Mouse (Mus musculus): Measurements from ENCODE around the gene Cntrl. TPM values are rescaled to one million over a fixed set of nuclear protein-coding genes. Genes with fewer than 3 reads are reported as not detected.

The Cntrl gene
- polyA plus RNA-seq, 1 experiment from 2014 or later: 10.5 TPM

DNA sequence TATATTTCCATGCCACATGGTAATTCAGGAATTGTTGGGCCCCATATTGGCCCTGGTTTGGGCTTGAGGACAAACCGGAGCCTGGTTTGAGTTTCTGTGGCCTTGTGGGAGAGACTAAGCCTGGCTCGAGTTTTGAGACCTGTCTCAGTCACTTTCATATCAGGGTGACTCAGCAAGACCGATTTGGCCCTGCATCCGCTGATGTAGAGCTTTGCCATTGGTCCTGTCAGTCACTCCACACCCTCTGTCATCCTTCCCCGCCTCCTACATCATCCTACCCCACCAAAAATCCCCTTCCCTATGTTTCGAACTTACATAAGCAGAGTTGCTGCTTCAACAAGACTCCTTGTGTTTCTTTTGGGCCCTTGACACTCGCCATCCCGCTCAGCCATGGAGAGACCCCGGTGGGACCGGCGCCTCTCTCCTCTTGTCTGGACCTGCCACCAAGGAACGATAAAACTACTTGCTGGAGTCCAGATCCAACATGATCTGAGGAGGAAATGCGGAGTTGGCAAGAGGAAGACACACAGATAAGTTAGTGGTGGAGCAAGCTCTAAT is 42.7 kb upstream of the Cntrl start:
- no peak overlapping the region for H3K4me2 ChIP-seq (ENCODE audit: low read depth, low read length)
- H3K4me3 ChIP-seq (ENCODE audit: low read depth, low read length): no peak overlapping the region
- TF ChIP-seq CTCF (IDR thresholded peaks at IDR 0.05; ENCODE audit: low read depth) (no peak), EP300 (IDR thresholded peaks at IDR 0.05; ENCODE audit: low read depth) (no peak)
- H3K4me1 ChIP-seq (ENCODE audit: insufficient read depth): peaks cover 5% of the 10 kb centered on the region; the same call in 1 of the 2 replicates
- ATAC-seq (no peak), DNase-seq (no peak)
- H3K27me3 ChIP-seq (ENCODE audit: insufficient read depth, low read length): no peaks in the 10 kb centered on the region
- no peaks in the 10 kb centered on the region for H3K9me3 ChIP-seq (ENCODE audit: low read length)
- H3K9ac ChIP-seq (replicated peaks): no peak overlapping the region
- no peak overlapping the region for H3K27ac ChIP-seq (ENCODE audit: low read depth)
- WGBS (ENCODE audit: insufficient replicate concordance): 82% methylated on average over 13 of the region's 13 CpGs
- H3K36me3 ChIP-seq (replicated peaks; ENCODE audit: insufficient read depth, low read length): no peaks in the 10 kb centered on the region

DNA sequence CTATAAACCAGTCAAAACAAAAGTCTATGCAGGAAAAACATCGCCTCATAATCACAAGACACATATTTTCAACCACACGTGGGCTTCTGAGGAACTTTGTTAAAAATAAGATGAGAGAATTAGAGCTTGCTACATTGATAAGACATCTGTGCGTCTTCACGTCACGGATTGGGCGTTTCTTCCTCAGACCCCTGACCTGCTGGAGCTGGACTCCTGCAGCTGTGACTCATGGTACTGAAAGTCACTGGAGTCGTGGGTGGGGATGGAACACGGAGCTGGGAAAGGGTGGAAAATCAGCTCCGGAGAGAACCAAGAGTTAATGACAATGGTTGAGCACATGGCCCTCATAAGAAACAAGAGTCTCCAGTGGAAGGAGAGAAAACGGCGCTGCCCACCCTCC is 42.2 kb upstream of the Cntrl start:
- Histone ChIP-seq H3K4me3 (ENCODE audit: low read depth, low read length) (no peak overlapping the region), H3K9me3 (ENCODE audit: low read length) (no peaks in the 10 kb centered on the region), H3K27ac (ENCODE audit: low read depth) (no peak overlapping the region), H3K4me2 (ENCODE audit: low read depth, low read length) (no peak overlapping the region), H3K27me3 (ENCODE audit: insufficient read depth, low read length) (no peaks in the 10 kb centered on the region), H3K4me1 (ENCODE audit: insufficient read depth) (peaks cover 5% of the 10 kb centered on the region; the same call in 1 of the 2 replicates), H3K9ac (replicated peaks) (no peak overlapping the region), H3K36me3 (replicated peaks; ENCODE audit: insufficient read depth, low read length) (no peaks in the 10 kb centered on the region)
- ATAC-seq: no peak
- WGBS (ENCODE audit: insufficient replicate concordance): 78% methylated on average over 11 of the region's 11 CpGs
- TF ChIP-seq EP300 (IDR thresholded peaks at IDR 0.05; ENCODE audit: low read depth) (no peak), CTCF (IDR thresholded peaks at IDR 0.05; ENCODE audit: low read depth) (no peak)
- DNase-seq: no peak

DNA sequence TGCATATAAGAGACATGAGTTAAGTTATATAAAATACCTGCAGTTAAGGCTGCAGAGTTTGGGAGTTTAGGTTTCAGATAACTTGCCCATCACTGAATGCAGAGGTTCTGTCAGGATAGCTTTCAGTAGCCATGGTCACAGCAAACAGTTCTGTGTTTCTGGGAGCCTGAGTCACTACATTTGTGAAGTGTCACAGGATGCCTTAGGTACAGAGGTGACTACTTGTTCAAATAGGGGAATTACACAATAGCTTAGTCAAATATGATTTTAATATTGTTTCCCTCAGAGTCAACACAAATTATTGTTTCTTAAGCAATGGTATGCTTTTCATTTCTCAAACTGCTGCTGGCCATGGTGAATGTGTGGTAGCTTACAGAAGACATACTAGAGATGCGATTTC is 40.2 kb upstream of the Cntrl start:
- no peak for DNase-seq
- WGBS (ENCODE audit: insufficient replicate concordance): 71% methylated on average over 1 of the region's 1 CpGs
- H3K27ac ChIP-seq (ENCODE audit: low read depth): peak overlapping the region; percentile 19; the same call in 1 of the 2 replicates

DNA sequence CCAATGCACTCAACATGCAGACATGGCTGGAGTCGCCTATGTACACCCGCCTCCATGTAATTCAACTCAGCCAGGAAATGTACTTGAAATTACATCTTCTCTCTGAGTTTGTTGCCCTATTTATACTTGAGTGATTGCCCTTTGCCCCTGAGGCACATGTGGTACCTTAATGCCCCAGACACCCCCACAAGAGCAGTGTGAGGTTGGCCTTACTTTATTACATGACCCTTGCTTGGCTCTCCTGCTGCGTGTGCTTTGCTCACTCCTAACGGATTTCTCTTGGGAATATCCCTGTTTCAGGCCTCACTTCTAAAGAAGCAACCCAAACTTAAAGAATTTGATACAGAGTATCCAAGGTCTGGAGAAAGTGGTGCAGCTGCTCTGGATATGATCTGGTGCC is 39.0 kb upstream of the Cntrl start:
- ATAC-seq (no peak), DNase-seq (no peak)
- peaks cover 7% of the 10 kb centered on the region; the same call in 1 of the 2 replicates for H3K4me1 ChIP-seq (ENCODE audit: insufficient read depth)
- no peak overlapping the region for H3K4me2 ChIP-seq (ENCODE audit: low read depth, low read length)
- H3K36me3 ChIP-seq (replicated peaks; ENCODE audit: insufficient read depth, low read length): no peaks in the 10 kb centered on the region
- no peaks in the 10 kb centered on the region for H3K9me3 ChIP-seq (ENCODE audit: low read length)
- H3K4me3 ChIP-seq (ENCODE audit: low read depth, low read length): no peak overlapping the region
- no peak for TF ChIP-seq EP300 (IDR thresholded peaks at IDR 0.05; ENCODE audit: low read depth)
- TF ChIP-seq CTCF (IDR thresholded peaks at IDR 0.05; ENCODE audit: low read depth): no peak
- WGBS (ENCODE audit: insufficient replicate concordance): 83% methylated on average over 4 of the region's 4 CpGs
- no peaks in the 10 kb centered on the region for H3K27me3 ChIP-seq (ENCODE audit: insufficient read depth, low read length)
- H3K9ac ChIP-seq (replicated peaks): no peak overlapping the region
- no peak overlapping the region for H3K27ac ChIP-seq (ENCODE audit: low read depth)

More for the DNA sequence above, 40.2 kb upstream of the Cntrl start:
- Histone ChIP-seq H3K36me3 (replicated peaks; ENCODE audit: insufficient read depth, low read length) (no peaks in the 10 kb centered on the region), H3K4me3 (ENCODE audit: low read depth, low read length) (no peak overlapping the region), H3K4me1 (ENCODE audit: insufficient read depth) (peaks cover 4% of the 10 kb centered on the region; the same call in 1 of the 2 replicates), H3K9ac (replicated peaks) (no peak overlapping the region), H3K27me3 (ENCODE audit: insufficient read depth, low read length) (no peaks in the 10 kb centered on the region), H3K4me2 (ENCODE audit: low read depth, low read length) (no peak overlapping the region), H3K9me3 (ENCODE audit: low read length) (no peaks in the 10 kb centered on the region)
- no peak for TF ChIP-seq EP300 (IDR thresholded peaks at IDR 0.05; ENCODE audit: low read depth)
- no peak for TF ChIP-seq CTCF (IDR thresholded peaks at IDR 0.05; ENCODE audit: low read depth)
- ATAC-seq: peak; percentile 72

DNA sequence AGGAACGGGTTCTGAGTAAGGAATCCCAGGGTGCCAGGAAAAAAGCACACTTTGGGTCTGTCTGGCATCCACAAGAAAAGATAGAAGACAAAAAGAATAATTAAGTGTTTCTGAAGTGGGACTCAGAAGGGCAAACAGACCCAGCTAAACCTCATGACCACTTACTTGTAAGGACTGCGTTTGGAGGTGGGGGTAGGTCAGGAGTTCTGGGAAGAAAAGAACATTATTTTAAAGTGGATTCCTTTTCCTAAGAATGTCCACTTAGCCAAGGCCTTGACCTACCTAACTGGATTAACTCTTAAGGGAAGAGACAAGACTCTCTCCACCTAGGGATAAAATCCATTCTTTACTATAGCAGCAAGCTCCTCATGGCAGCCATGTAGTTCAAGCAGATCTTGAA is 36.7 kb upstream of the Cntrl start:
- H3K4me2 ChIP-seq (ENCODE audit: low read depth, low read length): no peak overlapping the region
- whole genome bisulfite sequencing (ENCODE audit: insufficient replicate concordance): 74% methylated on average over 2 of the region's 2 CpGs
- ATAC-seq (no peak), DNase-seq (no peak)
- H3K4me3 ChIP-seq (ENCODE audit: low read depth, low read length): no peak overlapping the region
- TF ChIP-seq EP300 (IDR thresholded peaks at IDR 0.05; ENCODE audit: low read depth): no peak
- TF ChIP-seq CTCF (IDR thresholded peaks at IDR 0.05; ENCODE audit: low read depth): no peak
- H3K27ac ChIP-seq (ENCODE audit: low read depth): no peak overlapping the region
- H3K27me3 ChIP-seq (ENCODE audit: insufficient read depth, low read length): no peaks in the 10 kb centered on the region
- H3K9me3 ChIP-seq (ENCODE audit: low read length): no peaks in the 10 kb centered on the region
- no peaks in the 10 kb centered on the region for H3K36me3 ChIP-seq (replicated peaks; ENCODE audit: insufficient read depth, low read length)
- H3K9ac ChIP-seq (replicated peaks): no peak overlapping the region
- H3K4me1 ChIP-seq (ENCODE audit: insufficient read depth): peaks cover 7% of the 10 kb centered on the region

DNA sequence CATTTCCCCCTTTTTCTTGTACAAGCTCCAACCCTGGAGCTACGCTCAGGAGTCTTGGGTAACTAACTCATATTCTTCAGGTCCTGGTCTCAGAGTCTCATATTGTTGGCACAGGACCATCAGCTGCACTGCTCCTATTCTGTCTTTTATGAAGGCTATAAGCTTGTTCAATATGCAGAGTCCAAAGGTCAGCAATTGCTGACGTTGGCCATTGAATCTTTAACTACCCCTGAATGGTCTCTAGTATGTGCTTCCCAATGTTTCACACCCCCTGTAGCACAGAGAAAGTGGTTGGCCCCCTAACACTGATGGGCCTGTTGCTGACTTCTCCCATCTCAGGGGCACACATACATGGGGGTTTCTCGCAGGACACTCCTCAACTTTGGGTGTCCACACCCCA is 35.0 kb upstream of the Cntrl start:
- Histone ChIP-seq H3K27ac (ENCODE audit: low read depth) (no peak overlapping the region), H3K27me3 (ENCODE audit: insufficient read depth, low read length) (no peaks in the 10 kb centered on the region), H3K9ac (replicated peaks) (no peak overlapping the region), H3K9me3 (ENCODE audit: low read length) (no peaks in the 10 kb centered on the region), H3K36me3 (replicated peaks; ENCODE audit: insufficient read depth, low read length) (no peaks in the 10 kb centered on the region), H3K4me3 (ENCODE audit: low read depth, low read length) (no peak overlapping the region), H3K4me1 (ENCODE audit: insufficient read depth) (peaks cover 7% of the 10 kb centered on the region), H3K4me2 (ENCODE audit: low read depth, low read length) (no peak overlapping the region)
- TF ChIP-seq CTCF (IDR thresholded peaks at IDR 0.05; ENCODE audit: low read depth) (no peak), EP300 (IDR thresholded peaks at IDR 0.05; ENCODE audit: low read depth) (no peak)
- ATAC-seq: peak; percentile 51; the same call in 1 of the 2 replicates
- WGBS (ENCODE audit: insufficient replicate concordance): 76% methylated on average over 3 of the region's 3 CpGs
- DNase-seq: no peak
